Mouse (Mus musculus): ENCODE data around the gene Syt17. TPM values are rescaled to one million over a fixed set of nuclear protein-coding genes. Genes with fewer than 3 reads are reported as not detected.

Syt17 gene
- polyA plus RNA-seq, 2 experiments: 1.6 to 2.0 TPM

GRCm38 (mm10) chr7:118443371-118443770 is 4.7 kb downstream of the Syt17 start:
- no peak for ATAC-seq (ENCODE audit: low FRiP score, low read depth)
- H3K9me3 ChIP-seq (ENCODE audit: control insufficient read depth, low read length): no peaks in the 10 kb centered on the region
- WGBS: 7% methylated on average over 8 of the region's 9 CpGs
- no peak for TF ChIP-seq POLR2A (IDR thresholded peaks at IDR 0.05; ENCODE audit: borderline replicate concordance, extremely low read depth, insufficient read depth, insufficient read length)
- peaks cover 8% of the 10 kb centered on the region; the same call in 1 of the 2 replicates for H3K27me3 ChIP-seq (ENCODE audit: control insufficient read depth, insufficient read depth, low read length)
- DNase-seq (ENCODE audit: low spot score): no peak
- no peak overlapping the region for H3K4me2 ChIP-seq (replicated peaks; ENCODE audit: low read depth, low read length, severe bottlenecking)
- H3K4me1 ChIP-seq (ENCODE audit: control insufficient read depth, insufficient read depth, low read length): peaks cover 6% of the 10 kb centered on the region; the same call in 1 of the 2 replicates
- H3K4me3 ChIP-seq (replicated peaks; ENCODE audit: low read length): no peak overlapping the region
- no peak overlapping the region for H3K9ac ChIP-seq (ENCODE audit: low read depth, low read length, severe bottlenecking)
- H3K36me3 ChIP-seq (ENCODE audit: control insufficient read depth, insufficient read depth, low read length): no peaks in the 10 kb centered on the region
- no peak overlapping the region for H3K27ac ChIP-seq (replicated peaks; ENCODE audit: low read depth, low read length)

- H3K9ac ChIP-seq (ENCODE audit: low read depth, low read length, severe bottlenecking): no peak overlapping the region
- ATAC-seq (ENCODE audit: low FRiP score, low read depth) (no peak), DNase-seq (ENCODE audit: low spot score) (no peak)
- no peak overlapping the region for H3K4me2 ChIP-seq (replicated peaks; ENCODE audit: low read depth, low read length, severe bottlenecking)
- no peak overlapping the region for H3K27ac ChIP-seq (replicated peaks; ENCODE audit: low read depth, low read length)
- H3K4me1 ChIP-seq (ENCODE audit: control insufficient read depth, insufficient read depth, low read length): peaks cover 6% of the 10 kb centered on the region; the same call in 1 of the 2 replicates
- no peak overlapping the region for H3K4me3 ChIP-seq (replicated peaks; ENCODE audit: low read length)
- WGBS: 66% methylated on average over 6 of the region's 6 CpGs
- H3K9me3 ChIP-seq (ENCODE audit: control insufficient read depth, low read length): no peaks in the 10 kb centered on the region
- TF ChIP-seq POLR2A (IDR thresholded peaks at IDR 0.05; ENCODE audit: borderline replicate concordance, extremely low read depth, insufficient read depth, insufficient read length): no peak
- no peaks in the 10 kb centered on the region; the same call in 1 of the 2 replicates for H3K27me3 ChIP-seq (ENCODE audit: control insufficient read depth, insufficient read depth, low read length)
- H3K36me3 ChIP-seq (ENCODE audit: control insufficient read depth, insufficient read depth, low read length): no peaks in the 10 kb centered on the region
Observed at GRCm38 (mm10) chr7:118441535-118441934, 6.5 kb downstream of the Syt17 start.

- 54% methylated on average over 7 of the region's 7 CpGs for WGBS
- Histone ChIP-seq H3K4me1 (ENCODE audit: control insufficient read depth, insufficient read depth, low read length) (no peaks in the 10 kb centered on the region), H3K9me3 (ENCODE audit: control insufficient read depth, low read length) (no peaks in the 10 kb centered on the region), H3K27ac (replicated peaks; ENCODE audit: low read depth, low read length) (no peak overlapping the region), H3K27me3 (ENCODE audit: control insufficient read depth, insufficient read depth, low read length) (no peaks in the 10 kb centered on the region), H3K9ac (ENCODE audit: low read depth, low read length, severe bottlenecking) (no peak overlapping the region), H3K4me2 (replicated peaks; ENCODE audit: low read depth, low read length, severe bottlenecking) (no peak overlapping the region), H3K4me3 (replicated peaks; ENCODE audit: low read length) (no peak overlapping the region), H3K36me3 (ENCODE audit: control insufficient read depth, insufficient read depth, low read length) (no peaks in the 10 kb centered on the region)
- DNase-seq (ENCODE audit: low spot score): no peak
- TF ChIP-seq POLR2A (IDR thresholded peaks at IDR 0.05; ENCODE audit: borderline replicate concordance, extremely low read depth, insufficient read depth, insufficient read length): no peak
- ATAC-seq (ENCODE audit: low FRiP score, low read depth): no peak
Observed at GRCm38 (mm10) chr7:118437101-118437802, 10.8 kb downstream of the Syt17 start.

- Histone ChIP-seq H3K9me3 (ENCODE audit: control insufficient read depth, low read length) (no peaks in the 10 kb centered on the region), H3K27ac (replicated peaks; ENCODE audit: low read depth, low read length) (no peak overlapping the region), H3K4me3 (replicated peaks; ENCODE audit: low read length) (no peak overlapping the region), H3K27me3 (ENCODE audit: control insufficient read depth, insufficient read depth, low read length) (no peaks in the 10 kb centered on the region), H3K36me3 (ENCODE audit: control insufficient read depth, insufficient read depth, low read length) (no peaks in the 10 kb centered on the region), H3K4me2 (replicated peaks; ENCODE audit: low read depth, low read length, severe bottlenecking) (no peak overlapping the region), H3K9ac (ENCODE audit: low read depth, low read length, severe bottlenecking) (no peak overlapping the region), H3K4me1 (ENCODE audit: control insufficient read depth, insufficient read depth, low read length) (no peaks in the 10 kb centered on the region)
- DNase-seq (ENCODE audit: low spot score) (no peak), ATAC-seq (ENCODE audit: low FRiP score, low read depth) (no peak)
- WGBS: 84% methylated on average over 2 of the region's 2 CpGs
- TF ChIP-seq POLR2A (IDR thresholded peaks at IDR 0.05; ENCODE audit: borderline replicate concordance, extremely low read depth, insufficient read depth, insufficient read length): no peak
Observed at GRCm38 (mm10) chr7:118428937-118429336, 19.1 kb downstream of the Syt17 start.

- H3K4me2 ChIP-seq (replicated peaks; ENCODE audit: low read depth, low read length, severe bottlenecking): no peak overlapping the region
Observed at GRCm38 (mm10) chr7:118419491-118420180, 28.4 kb downstream of the Syt17 start.

More at GRCm38 (mm10) chr7:118419491-118420180, 28.4 kb downstream of the Syt17 start:
- no peak overlapping the region for H3K27ac ChIP-seq (replicated peaks; ENCODE audit: low read depth, low read length)
- H3K4me1 ChIP-seq (ENCODE audit: control insufficient read depth, insufficient read depth, low read length): no peaks in the 10 kb centered on the region
- no peak for ATAC-seq (ENCODE audit: low FRiP score, low read depth)
- H3K36me3 ChIP-seq (ENCODE audit: control insufficient read depth, insufficient read depth, low read length): no peaks in the 10 kb centered on the region
- H3K4me3 ChIP-seq (replicated peaks; ENCODE audit: low read length): no peak overlapping the region
- H3K9me3 ChIP-seq (ENCODE audit: control insufficient read depth, low read length): no peaks in the 10 kb centered on the region
- 58% methylated on average over 6 of the region's 6 CpGs for WGBS
- TF ChIP-seq POLR2A (IDR thresholded peaks at IDR 0.05; ENCODE audit: borderline replicate concordance, extremely low read depth, insufficient read depth, insufficient read length): no peak
- DNase-seq (ENCODE audit: low spot score): no peak
- no peaks in the 10 kb centered on the region for H3K27me3 ChIP-seq (ENCODE audit: control insufficient read depth, insufficient read depth, low read length)
- H3K9ac ChIP-seq (ENCODE audit: low read depth, low read length, severe bottlenecking): no peak overlapping the region

Data from limb, embryonic 14.5 days (tissue).